Mouse (Mus musculus) olfactory bulb, adult 2 months (tissue): ENCODE results near the gene C1rl.

Experiments used
- CTCF ChIP-seq: fragments of 200-500 bp; IDR thresholded peaks from 2 replicates; pipeline ENCODE4 v1.5.1; 2012; ENCODE audit warnings: low read depth, mild to moderate bottlenecking, low read length, moderate library complexity; ENCODE audit not compliant: insufficient read depth
- POLR2A ChIP-seq: fragments of 200-500 bp; IDR thresholded peaks from 2 replicates; pipeline ENCODE4 v1.6.1; 2012; ENCODE audit warnings: mild to moderate bottlenecking, low read depth, low read length, moderate library complexity; ENCODE audit not compliant: insufficient read depth

GRCm38 (mm10) chr6:124446024-124446423, 46.9 kb upstream of the C1rl start:
- TF ChIP-seq CTCF (no peak), POLR2A (no peak)
